Mouse (Mus musculus) liver, adult 2 months (tissue): ENCODE data around the gene Chad. TPM values are rescaled to one million over a fixed set of nuclear protein-coding genes. Genes with fewer than 3 reads are reported as not detected.

Experiments used
- DNase-seq: peaks from one replicate; pipeline ENCODE4 v3.0.0-alpha.2; 2011; ENCODE audit warnings: low read depth, low spot score; ENCODE audit errors: extremely low read depth
- H3K27ac ChIP-seq: fragments of 200-500 bp; replicated peaks from 2 replicates; pipeline ENCODE4 v1.5.1; 2012; ENCODE audit warnings: low read depth, mild to moderate bottlenecking, control low read depth, inconsistent platforms, low read length; ENCODE audit not compliant: insufficient read depth
- H3K27me3 ChIP-seq: fragments of 200-500 bp; 2 replicates; pipeline ENCODE4 v1.6.1; 2012; ENCODE audit warnings: mild to moderate bottlenecking, moderate library complexity, low read length, inconsistent platforms; ENCODE audit not compliant: control insufficient read depth, insufficient read depth
- H3K36me3 ChIP-seq: fragments of 200-500 bp; 2 replicates; pipeline ENCODE4 v1.6.1; 2012; ENCODE audit warnings: low read length, inconsistent platforms; ENCODE audit not compliant: control insufficient read depth, insufficient read depth
- H3K4me1 ChIP-seq: fragments of 200-500 bp; 2 replicates; pipeline ENCODE4 v1.6.1; 2011; ENCODE audit warnings: low read length; ENCODE audit not compliant: control insufficient read depth, insufficient read depth
- H3K4me3 ChIP-seq: fragments of 200-500 bp; 2 replicates; pipeline ENCODE4 v1.5.1; 2011; ENCODE audit warnings: low read depth, mild to moderate bottlenecking, control low read depth, low read length, moderate library complexity; ENCODE audit not compliant: insufficient read depth
- H3K79me2 ChIP-seq: fragments of 200-500 bp; 2 replicates; pipeline ENCODE4 v1.6.1; 2012; ENCODE audit warnings: inconsistent platforms, mild to moderate bottlenecking, low read length, moderate library complexity; ENCODE audit not compliant: control insufficient read depth, insufficient read depth
- H3K9ac ChIP-seq: fragments of 200-500 bp; 2 replicates; pipeline ENCODE4 v1.6.1; 2012; ENCODE audit warnings: low read depth, mild to moderate bottlenecking, control low read depth, inconsistent platforms, low read length
- CTCF ChIP-seq: fragments of 200-500 bp; IDR thresholded peaks from 2 replicates; pipeline ENCODE4 v1.5.1; 2011; ENCODE audit warnings: low read depth, low read length, control low read depth
- POLR2A ChIP-seq: fragments of 200-500 bp; IDR thresholded peaks from 2 replicates; pipeline ENCODE4 v1.6.1; 2011; ENCODE audit warnings: low read length, control low read depth; ENCODE audit not compliant: insufficient read depth; ENCODE audit errors: extremely low read depth
- WGBS: fragments of 180-500 bp; shearing (Covaris S2); methylation state at CpG from one replicate; pipeline ENCODE4 v1.1.7; 2018; 5-methylcytosine and 5-hydroxymethylcytosine counted together
- polyA plus RNA-seq: library from polyadenylated mRNA; depleted of rRNA; stranded (reverse); fragments of >200 nt; gene quantifications from 2 replicates; pipeline ENCODE4 v1.2.3, GENCODE M21; 2012; rRNA removed
- total RNA-seq: library from RNA; depleted of rRNA; stranded (reverse); fragments of >200 nt; gene quantifications from 2 replicates; pipeline ENCODE4 v1.2.3, GENCODE M21; 2014; rRNA removed

Gene Chad
- not detected in 2 replicates for total RNA-seq
- polyA plus RNA-seq: not detected in 2 replicates

- Histone ChIP-seq H3K79me2 (no peaks in the 10 kb centered on the region), H3K9ac (no peak within 1 kb of the TSS), H3K4me3 (peak within 1 kb of the TSS; percentile 12; the same call in 1 of the 2 replicates), H3K36me3 (peaks cover 19% of the 10 kb centered on the region), H3K27me3 (no peaks in the 10 kb centered on the region), H3K4me1 (no peaks in the 10 kb centered on the region), H3K27ac (no peak within 1 kb of the TSS)
- TF ChIP-seq POLR2A (no peak), CTCF (no peak)
- 67% methylated on average over 35 of the region's 35 CpGs for WGBS
- no peak for DNase-seq
Measured at GRCm38 (mm10) chr11:94564437-94565150, at the start of gene Chad. Gene Chad (plus strand): TSS chr11:94565047.

GRCm38 (mm10) chr11:94521219-94521843, 43.5 kb upstream of the Chad start, which contains the start of gene Mycbpap:
Gene Mycbpap (minus strand): TSS chr11:94521742.
- Histone ChIP-seq H3K36me3 (no peaks in the 10 kb centered on the region), H3K4me3 (peak within 1 kb of the TSS; percentile 72), H3K27ac (no peak within 1 kb of the TSS), H3K79me2 (no peaks in the 10 kb centered on the region), H3K9ac (peak within 1 kb of the TSS; percentile 51; the same call in 1 of the 2 replicates), H3K27me3 (no peaks in the 10 kb centered on the region), H3K4me1 (no peaks in the 10 kb centered on the region; the same call in 1 of the 2 replicates)
- no peak for TF ChIP-seq POLR2A
- peak; percentile 29; the same call in 1 of the 2 replicates for TF ChIP-seq CTCF
- 3% methylated on average over 42 of the region's 42 CpGs for WGBS
- peak; percentile 31 for DNase-seq

GRCm38 (mm10) chr11:94526171-94526879, 38.5 kb upstream of the Chad start:
- no peaks in the 10 kb centered on the region for H3K79me2 ChIP-seq
- H3K27me3 ChIP-seq: no peaks in the 10 kb centered on the region
- H3K36me3 ChIP-seq: no peaks in the 10 kb centered on the region
- H3K27ac ChIP-seq: no peak overlapping the region
- no peak for DNase-seq
- H3K4me1 ChIP-seq: peaks cover 2% of the 10 kb centered on the region; the same call in 1 of the 2 replicates
- H3K4me3 ChIP-seq: no peak overlapping the region
- 80% methylated on average over 9 of the region's 9 CpGs for WGBS
- H3K9ac ChIP-seq: no peak overlapping the region
- TF ChIP-seq CTCF (no peak), POLR2A (no peak)

- Histone ChIP-seq H3K79me2 (no peaks in the 10 kb centered on the region), H3K4me1 (peaks cover 2% of the 10 kb centered on the region; the same call in 1 of the 2 replicates), H3K36me3 (no peaks in the 10 kb centered on the region), H3K27ac (no peak overlapping the region), H3K9ac (no peak overlapping the region), H3K27me3 (no peaks in the 10 kb centered on the region), H3K4me3 (no peak overlapping the region)
- DNase-seq: peak; percentile 57
- TF ChIP-seq CTCF: no peak
- no peak for TF ChIP-seq POLR2A
- 34% methylated on average over 3 of the region's 3 CpGs for WGBS
Measured at GRCm38 (mm10) chr11:94528879-94529278, 36.0 kb upstream of the Chad start.

- TF ChIP-seq POLR2A (no peak), CTCF (no peak)
- H3K27ac ChIP-seq: no peak overlapping the region
- H3K27me3 ChIP-seq: no peaks in the 10 kb centered on the region
- no peak overlapping the region for H3K4me3 ChIP-seq
- DNase-seq: no peak
- H3K36me3 ChIP-seq: 0 out of 2 replicates have a peak, but pooled peaks cover 2% of the 10 kb centered on the region
- H3K4me1 ChIP-seq: peaks cover 2% of the 10 kb centered on the region; the same call in 1 of the 2 replicates
- H3K79me2 ChIP-seq: no peaks in the 10 kb centered on the region
- 90% methylated on average over 8 of the region's 8 CpGs for WGBS
- H3K9ac ChIP-seq: no peak overlapping the region
Measured at GRCm38 (mm10) chr11:94533171-94533570, 31.7 kb upstream of the Chad start.
